Mouse (Mus musculus) B cell, adult (primary cell): Measurements from ENCODE around the gene Dnajc25. TPM values are rescaled to one million over a fixed set of nuclear protein-coding genes. Genes with fewer than 3 reads are reported as not detected.

Source experiments
- total RNA-seq: library from RNA; stranded (reverse); gene quantifications from 4 replicates; pipeline ENCODE4 v1.2.4, GENCODE M21; 2023; ENCODE audit not compliant: inconsistent age

Dnajc25 gene
- total RNA-seq, result 9.7 to 10.8 TPM (median 10.2 TPM) in 4 replicates

GRCm38 (mm10) chr4:58994762-58995161 is at the start of gene Dnajc25:
Dnajc25 (plus strand) TSS chr4:58995062.

GRCm38 (mm10) chr4:58986540-58987190 is 8.2 kb upstream of the Dnajc25 start, which contains the start of gene Ptgr1:
Ptgr1 (minus strand) TSS chr4:58987119.

GRCm38 (mm10) chr4:59002948-59003805 is 8.3 kb downstream of the Dnajc25 start, which contains the start of gene Gm20503:
Gm20503 (plus strand) TSS chr4:59003210.

GRCm38 (mm10) chr4:59034918-59035785 is 40.3 kb downstream of the Dnajc25 start, which contains the start of gene Gng10:
Gng10 (plus strand) TSS chr4:59035088.

Other genes starting within 250 kb of the Dnajc25 start
- 0.13 to 0.36 TPM in 2 of 4 replicates, not detected in the others for gene Olfr267, start 207.3 kb upstream of the Dnajc25 start, total RNA-seq
- 109 to 124 TPM (median 113 TPM) in 4 replicates for gene Ecpas, start 82.3 kb upstream of the Dnajc25 start, total RNA-seq
- 0.18 to 0.24 TPM (median 0.22 TPM) in 3 of 4 replicates, not detected in the other for gene Zkscan16, start 51.4 kb upstream of the Dnajc25 start, total RNA-seq
- 0.72 to 1.6 TPM (median 0.85 TPM) in 4 replicates for gene Ptgr1, start 7.9 kb upstream of the Dnajc25 start, total RNA-seq
- gene Gm20503, start 8.1 kb downstream of the Dnajc25 start, total RNA-seq, result 2.4 TPM in 1 of 4 replicates, not detected in the others
- 54.0 to 70.8 TPM (median 64.8 TPM) in 4 replicates for gene Gng10, start 40.0 kb downstream of the Dnajc25 start, total RNA-seq
- gene AI481877, start 143.9 kb downstream of the Dnajc25 start, total RNA-seq, result not detected in 4 replicates
- 96.5 to 100 TPM (median 99.1 TPM) in 4 replicates for gene Ugcg, start 194.2 kb downstream of the Dnajc25 start, total RNA-seq